Mouse (Mus musculus): Measurements from ENCODE around the gene Zfp277.

- TF ChIP-seq CTCF (IDR thresholded peaks at IDR 0.05; ENCODE audit: low read depth) (no peak), EP300 (IDR thresholded peaks at IDR 0.05; ENCODE audit: low read depth) (no peak)
Measured at GRCm38 (mm10) chr12:40381824-40382223, 63.9 kb downstream of the Zfp277 start.
